19 mouse cellular contexts compared by ENCODE assay signal in genomic region chr6:60698072-60698471, GRCm38 (mm10).
DNase-seq lines count a peak whose midpoint lies in the region; ATAC-seq and TF ChIP-seq lines count a peak whose summit lies in the region.
"Had no signal": no experiment of that assay in that cellular context is flagged by ENCODE, and none has a peak within 500 bp of the region (broad histone marks: within the 10 kb centered on the region; RNA-seq: fewer than 3 reads in every experiment).

No protein-coding gene starts in this region.

- ATAC-seq in intestine, embryonic 16.5 days, result peak; percentile 59
- ATAC-seq in intestine, postnatal 0 days, result no peak
- peak; percentile 63 for ATAC-seq in G1E (ENCODE audit: extremely low read depth, insufficient number of reproducible peaks, low FRiP score, poor library complexity, severe bottlenecking)
- ATAC-seq: activated CD4-positive, CD25-positive, alpha-beta regulatory T cell, adult 4 months; CD4-positive, CD25-positive, alpha-beta regulatory T cell, adult 4 months; Patski had no signal

- no peak overlapping the region for H3K4me3 ChIP-seq in intestine, embryonic 16.5 days (ENCODE audit: low read length)
- no peak overlapping the region for H3K4me3 ChIP-seq in intestine, postnatal 0 days (ENCODE audit: low read depth, low read length)
- H3K4me3 ChIP-seq in G1E (ENCODE audit: low read depth, low read length), result no peak overlapping the region

- no peak overlapping the region for H3K9ac ChIP-seq in intestine, embryonic 16.5 days (ENCODE audit: low read depth, low read length)
- H3K9ac ChIP-seq in intestine, postnatal 0 days (ENCODE audit: low read depth, low read length), result no peak overlapping the region

- DNase-seq in G1E (ENCODE audit: low spot score), result no peak
- DNase-seq in thymus, adult 18-20 months, result no peak
- DNase-seq: adrenal gland, adult 2 months; adrenal gland, adult 8-10 months; adrenal gland, postnatal 10 days; adrenal gland, postnatal 14 days; adrenal gland, postnatal 25 days; adrenal gland, postnatal 36 days; B cell, adult 2 months; cerebellum, adult 11 months; cerebellum, adult 11-12 months; cerebellum, adult 18-20 months; cerebellum, adult 2 months had no signal

- 62% methylated on average over 2 of the region's 2 CpGs for WGBS in intestine, embryonic 16.5 days
- 53% methylated on average over 2 of the region's 2 CpGs for WGBS in intestine, postnatal 0 days

- no peak for TF ChIP-seq CTCF in intestine, postnatal 0 days (IDR thresholded peaks at IDR 0.05; ENCODE audit: low read depth)
- no peak for TF ChIP-seq CTCF in G1E (IDR thresholded peaks at IDR 0.05; ENCODE audit: low read depth, low read length)

- no peaks in the 10 kb centered on the region for H3K4me1 ChIP-seq in intestine, embryonic 16.5 days (ENCODE audit: control insufficient read depth, insufficient read depth, low read length)
- H3K4me1 ChIP-seq in intestine, postnatal 0 days (replicated peaks; ENCODE audit: control insufficient read depth, insufficient read depth, low read length), result no peaks in the 10 kb centered on the region
- H3K4me1 ChIP-seq in G1E (ENCODE audit: insufficient read depth, low read depth, low read length), result peaks cover 6% of the 10 kb centered on the region; the same call in 1 of the 2 replicates

- no peaks in the 10 kb centered on the region for H3K36me3 ChIP-seq in intestine, embryonic 16.5 days (ENCODE audit: control insufficient read depth, insufficient read depth, low read length)
- no peaks in the 10 kb centered on the region for H3K36me3 ChIP-seq in intestine, postnatal 0 days (ENCODE audit: control insufficient read depth, insufficient read depth)
- no peaks in the 10 kb centered on the region for H3K36me3 ChIP-seq in G1E (replicated peaks)

- no peak overlapping the region for H3K4me2 ChIP-seq in intestine, embryonic 16.5 days (ENCODE audit: low read depth, low read length)
- no peak overlapping the region for H3K4me2 ChIP-seq in intestine, postnatal 0 days (replicated peaks; ENCODE audit: low read depth)

- H3K27me3 ChIP-seq in intestine, embryonic 16.5 days (replicated peaks; ENCODE audit: control insufficient read depth, insufficient read depth, low read length), result no peaks in the 10 kb centered on the region
- no peaks in the 10 kb centered on the region for H3K27me3 ChIP-seq in intestine, postnatal 0 days (replicated peaks; ENCODE audit: control insufficient read depth, insufficient read depth, low read length)
- no peaks in the 10 kb centered on the region for H3K27me3 ChIP-seq in G1E (ENCODE audit: insufficient read depth, low read length)
- H3K27me3 ChIP-seq: CH12.LX had no signal

- H3K9me3 ChIP-seq in intestine, embryonic 16.5 days (ENCODE audit: control insufficient read depth, low read length), result no peaks in the 10 kb centered on the region
- H3K9me3 ChIP-seq in intestine, postnatal 0 days (ENCODE audit: control insufficient read depth), result no peaks in the 10 kb centered on the region
- no peaks in the 10 kb centered on the region for H3K9me3 ChIP-seq in G1E (replicated peaks)

- no peak overlapping the region for H3K27ac ChIP-seq in intestine, embryonic 16.5 days (ENCODE audit: low read length)
- H3K27ac ChIP-seq in intestine, postnatal 0 days (ENCODE audit: low read depth, low read length), result no peak overlapping the region
